Comparison of ENCODE assay signal across 15 mouse cellular contexts in the genomic region with DNA sequence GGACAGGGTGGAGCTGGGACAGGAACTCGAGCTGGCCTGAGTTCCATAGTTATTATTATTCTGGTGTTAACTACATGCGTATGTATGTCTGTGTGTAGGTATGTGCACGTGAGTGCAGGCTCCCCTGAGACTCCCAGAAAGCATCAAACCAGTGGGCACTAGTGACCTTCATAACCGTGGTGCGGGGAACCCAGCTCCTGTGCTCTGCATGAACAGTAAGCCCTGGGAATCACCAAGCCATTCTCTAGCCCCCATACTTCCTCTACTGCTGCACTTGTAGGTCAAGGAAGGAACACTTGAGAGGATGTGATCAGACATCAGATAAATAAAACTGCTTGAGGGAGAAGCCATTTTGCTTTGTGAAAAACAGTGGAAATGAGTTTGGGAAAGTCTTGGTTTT.
"Had no signal": no experiment of that assay in that cellular context is flagged by ENCODE, and none has a peak within 500 bp of the region (broad histone marks: within the 10 kb centered on the region; RNA-seq: fewer than 3 reads in every experiment).

No protein-coding gene starts in this region.

- ATAC-seq: lung, postnatal 0 days; midbrain, embryonic 13.5 days; midbrain, embryonic 15.5 days had no signal

- H3K36me3 ChIP-seq: lung, embryonic 15.5 days; midbrain, embryonic 13.5 days; midbrain, embryonic 15.5 days; neural tube, embryonic 12.5 days; stomach, embryonic 15.5 days had no signal

- H3K9me3 ChIP-seq: lung, embryonic 15.5 days; midbrain, embryonic 13.5 days; midbrain, embryonic 15.5 days; neural tube, embryonic 12.5 days; stomach, embryonic 15.5 days had no signal

- H3K4me3 ChIP-seq: lung, embryonic 15.5 days; megakaryocyte, embryonic 14.5 days; midbrain, embryonic 13.5 days; midbrain, embryonic 15.5 days; neural tube, embryonic 12.5 days; stomach, embryonic 15.5 days had no signal

- H3K27me3 ChIP-seq: lung, embryonic 15.5 days; megakaryocyte, embryonic 14.5 days; midbrain, embryonic 13.5 days; midbrain, embryonic 15.5 days; neural tube, embryonic 12.5 days; stomach, embryonic 15.5 days had no signal

- H3K4me1 ChIP-seq: megakaryocyte, embryonic 14.5 days; midbrain, embryonic 15.5 days; neural tube, embryonic 12.5 days had no signal

- H3K9ac ChIP-seq: lung, embryonic 15.5 days; midbrain, embryonic 13.5 days; midbrain, embryonic 15.5 days; neural tube, embryonic 12.5 days; stomach, embryonic 15.5 days had no signal

- H3K27ac ChIP-seq: lung, embryonic 15.5 days; midbrain, embryonic 13.5 days; midbrain, embryonic 15.5 days; neural tube, embryonic 12.5 days; stomach, embryonic 15.5 days; stomach, postnatal 0 days had no signal

- DNase-seq: lung, postnatal 14 days; lung, postnatal 36 days; right cerebral cortex, postnatal 14 days; thymus, adult 2 months; thymus, postnatal 25 days; thymus, postnatal 4 days had no signal

- H3K4me2 ChIP-seq: lung, embryonic 15.5 days; midbrain, embryonic 11.5 days; midbrain, embryonic 13.5 days; midbrain, embryonic 15.5 days; neural tube, embryonic 12.5 days; stomach, embryonic 15.5 days had no signal
